In genomic region chr2:178220148-178220717, GRCm38 (mm10) we compare ENCODE assay signal across 27 mouse cellular contexts.
A peak's percentile ranks its signal among the peaks of the same experiment; 100 is the strongest.
DNase-seq lines count a peak whose midpoint lies in the region; ATAC-seq and TF ChIP-seq lines count a peak whose summit lies in the region.
"Had no signal": no experiment of that assay in that cellular context is flagged by ENCODE, and none has a peak within 500 bp of the region (broad histone marks: within the 10 kb centered on the region; RNA-seq: fewer than 3 reads in every experiment).

No protein-coding gene starts in this region.

- no peak for TF ChIP-seq POLR2A in olfactory bulb, adult 2 months (IDR thresholded peaks at IDR 0.05; ENCODE audit: insufficient read depth, low read depth, low read length)

- intact Hi-C loops in left cerebral cortex, adult 2 months (cut with DNase I) = no loop called here

- no peaks in the 10 kb centered on the region for H3K9me3 ChIP-seq in forebrain, postnatal 0 days (ENCODE audit: low read length)
- no peaks in the 10 kb centered on the region for H3K9me3 ChIP-seq in forebrain, embryonic 14.5 days (replicated peaks; ENCODE audit: control insufficient read depth, low read length)
- H3K9me3 ChIP-seq: embryonic facial prominence, embryonic 12.5 days; heart, embryonic 12.5 days; kidney, embryonic 15.5 days; limb, embryonic 13.5 days; lung, embryonic 15.5 days; neural tube, embryonic 13.5 days had no signal

- H3K4me1 ChIP-seq in forebrain, postnatal 0 days (ENCODE audit: insufficient read depth) = no peaks in the 10 kb centered on the region; the same call in 1 of the 2 replicates
- peaks cover 3% of the 10 kb centered on the region; the same call in 1 of the 2 replicates for H3K4me1 ChIP-seq in forebrain, embryonic 14.5 days (ENCODE audit: control insufficient read depth, insufficient read depth, low read length)
- peaks cover 12% of the 10 kb centered on the region for H3K4me1 ChIP-seq in olfactory bulb, adult 2 months (ENCODE audit: control insufficient read depth, insufficient read depth, low read length)
- H3K4me1 ChIP-seq: embryonic facial prominence, embryonic 12.5 days; kidney, embryonic 15.5 days; limb, embryonic 13.5 days; lung, embryonic 15.5 days; neural tube, embryonic 13.5 days had no signal

- WGBS in forebrain, postnatal 0 days = 34% methylated on average over 3 of the region's 3 CpGs
- 40% methylated on average over 3 of the region's 3 CpGs for WGBS in forebrain, embryonic 14.5 days
- WGBS in olfactory bulb, adult 2 months = 23% methylated on average over 3 of the region's 3 CpGs

- no peaks in the 10 kb centered on the region for H3K36me3 ChIP-seq in forebrain, postnatal 0 days (ENCODE audit: insufficient read depth)
- no peaks in the 10 kb centered on the region for H3K36me3 ChIP-seq in forebrain, embryonic 14.5 days (ENCODE audit: control insufficient read depth, insufficient read depth, low read length)
- H3K36me3 ChIP-seq: embryonic facial prominence, embryonic 12.5 days; heart, embryonic 12.5 days; kidney, embryonic 15.5 days; limb, embryonic 13.5 days; lung, embryonic 15.5 days; neural tube, embryonic 13.5 days had no signal

- no peaks in the 10 kb centered on the region for H3K27me3 ChIP-seq in forebrain, postnatal 0 days (ENCODE audit: insufficient read depth, low read length)
- H3K27me3 ChIP-seq in forebrain, embryonic 14.5 days (replicated peaks; ENCODE audit: control insufficient read depth, insufficient read depth, low read length) = no peaks in the 10 kb centered on the region
- H3K27me3 ChIP-seq: embryonic facial prominence, embryonic 12.5 days; heart, embryonic 12.5 days; kidney, embryonic 15.5 days; limb, embryonic 13.5 days; lung, embryonic 15.5 days; neural tube, embryonic 13.5 days had no signal

- peak overlapping the region; percentile 66 for H3K27ac ChIP-seq in forebrain, postnatal 0 days (ENCODE audit: low read depth, low read length)
- no peak overlapping the region for H3K27ac ChIP-seq in forebrain, embryonic 14.5 days (ENCODE audit: low read depth, low read length)
- peak overlapping the region; percentile 76 for H3K27ac ChIP-seq in left cerebral cortex, adult 2 months
- peak overlapping the region; percentile 94 for H3K27ac ChIP-seq in olfactory bulb, adult 2 months (ENCODE audit: insufficient read depth, low read depth, low read length)
- H3K27ac ChIP-seq: embryonic facial prominence, embryonic 12.5 days; kidney, embryonic 15.5 days; limb, embryonic 13.5 days; lung, embryonic 15.5 days; neural tube, embryonic 13.5 days; stomach, postnatal 0 days had no signal

- no peak overlapping the region for H3K4me2 ChIP-seq in forebrain, postnatal 0 days (ENCODE audit: low read depth)
- H3K4me2 ChIP-seq in forebrain, embryonic 14.5 days (ENCODE audit: low read length) = no peak overlapping the region
- H3K4me2 ChIP-seq: embryonic facial prominence, embryonic 12.5 days; heart, embryonic 12.5 days; kidney, embryonic 15.5 days; limb, embryonic 13.5 days; liver, embryonic 11.5 days; lung, embryonic 15.5 days; neural tube, embryonic 13.5 days had no signal

- no peak for TF ChIP-seq CTCF in forebrain, postnatal 0 days (IDR thresholded peaks at IDR 0.05; ENCODE audit: low read depth)
- TF ChIP-seq CTCF in left cerebral cortex, adult 2 months (IDR thresholded peaks at IDR 0.05) = no peak
- TF ChIP-seq CTCF in olfactory bulb, adult 2 months (IDR thresholded peaks at IDR 0.05; ENCODE audit: insufficient read depth, low read depth, low read length) = no peak

- peak; percentile 74 for ATAC-seq in forebrain, postnatal 0 days
- ATAC-seq in forebrain, embryonic 14.5 days = no peak
- ATAC-seq: CD4-positive, CD25-positive, alpha-beta regulatory T cell, adult 4 months had no signal

- DNase-seq in forebrain, postnatal 0 days = peak; percentile 26
- no peak for DNase-seq in forebrain, embryonic 14.5 days (ENCODE audit: low spot score)
- no peak for DNase-seq in left cerebral cortex, adult 2 months (ENCODE audit: extremely low spot score in 1 of 2, low spot score in 2 of 2)
- no peak for DNase-seq in left cerebral cortex, adult 11 months (ENCODE audit: low spot score)
- DNase-seq in right cerebral cortex, postnatal 10 days (ENCODE audit: low spot score in 2 of 2) = peak; percentile 48 to 63
- DNase-seq in right cerebral cortex, postnatal 4 days = no peak
- DNase-seq in yolk sac, embryonic 10.5 days (ENCODE audit: low spot score) = no peak
- DNase-seq: adrenal gland, postnatal 14 days; cerebellum, adult 8-10 months; embryo, embryonic 11 days; gastrocnemius, postnatal 36 days; kidney, adult 18-20 months; kidney, postnatal 25 days; layer of hippocampus, postnatal 36 days; lung, postnatal 36 days; thymus, adult 2 months; thymus, postnatal 36 days had no signal

- H3K4me3 ChIP-seq in forebrain, postnatal 0 days (ENCODE audit: low read depth, low read length) = no peak overlapping the region
- H3K4me3 ChIP-seq in forebrain, embryonic 14.5 days (ENCODE audit: low read depth, low read length) = no peak overlapping the region
- H3K4me3 ChIP-seq in left cerebral cortex, adult 2 months = no peak overlapping the region
- no peak overlapping the region for H3K4me3 ChIP-seq in olfactory bulb, adult 2 months (ENCODE audit: insufficient read depth, low read depth, low read length)
- H3K4me3 ChIP-seq: embryonic facial prominence, embryonic 12.5 days; heart, embryonic 12.5 days; kidney, embryonic 15.5 days; limb, embryonic 13.5 days; lung, embryonic 15.5 days; neural tube, embryonic 13.5 days had no signal

- no peak overlapping the region for H3K9ac ChIP-seq in forebrain, postnatal 0 days
- no peak overlapping the region for H3K9ac ChIP-seq in forebrain, embryonic 14.5 days (ENCODE audit: low read length)
- H3K9ac ChIP-seq: embryonic facial prominence, embryonic 12.5 days; heart, embryonic 12.5 days; kidney, embryonic 15.5 days; limb, embryonic 13.5 days; lung, embryonic 15.5 days; neural tube, embryonic 13.5 days had no signal

Comparison
In these comparisons a context has a peak if more than half of its experiments do, and no peak if none do; other contexts are left out.
1. DNase-seq: peak in forebrain, postnatal 0 days (single experiment) and right cerebral cortex, postnatal 10 days (2 of 2); none in forebrain, embryonic 14.5 days (single experiment), left cerebral cortex, adult 2 months (0 of 2), left cerebral cortex, adult 11 months (single experiment), right cerebral cortex, postnatal 4 days (single experiment) and yolk sac, embryonic 10.5 days (single experiment).